Mouse (Mus musculus): ENCODE measurements at regions not wholly inside any gene's neighbourhood (a gene's known extent, or its start where the extent isn't known, plus 50 kb on each side); places are given as distances from the start of the nearest gene placed in this dataset.

DNA sequence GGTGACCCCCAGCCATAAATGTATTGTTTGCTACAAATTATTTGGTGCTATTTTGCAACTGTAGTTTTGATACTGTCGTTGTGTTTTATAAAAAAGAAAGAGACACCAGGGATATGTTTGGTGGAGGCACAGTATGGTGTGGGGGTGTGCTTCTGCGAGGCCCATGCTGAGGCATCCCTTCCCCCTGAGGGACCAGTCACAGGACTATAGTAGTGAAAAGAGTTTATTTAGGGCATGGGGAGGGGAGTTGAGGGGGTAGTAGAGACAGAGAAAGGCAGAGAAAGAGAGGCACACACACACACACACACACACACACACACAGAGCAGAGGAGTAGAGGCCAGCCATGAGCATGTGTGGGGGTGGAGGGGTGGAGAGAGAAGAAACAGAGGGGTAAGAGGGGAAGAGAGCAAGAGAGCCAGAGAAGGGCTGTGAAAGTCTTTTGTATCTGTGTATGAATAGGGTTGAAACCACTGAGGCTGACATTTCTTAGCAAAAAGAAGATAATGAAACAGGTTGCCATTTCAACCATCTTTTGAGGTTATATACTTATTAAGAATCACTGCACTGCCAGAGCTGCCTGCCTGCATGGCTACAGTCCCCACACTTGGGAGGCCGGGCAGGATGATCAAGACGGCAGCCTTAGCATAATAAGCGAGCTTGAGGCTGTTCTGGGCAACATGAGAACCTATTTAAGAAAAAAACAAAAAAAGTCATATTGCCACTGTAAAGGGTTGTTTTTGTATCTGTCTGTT lies 65.3 kb upstream of the Osbpl8 start:
- H3K36me3 ChIP-seq: no peaks in the 10 kb centered on the region
- H3K27ac ChIP-seq (ENCODE audit: poor library complexity, severe bottlenecking): no peak overlapping the region
- WGBS: 83% methylated on average over 5 of the region's 5 CpGs
- no peak for ATAC-seq (ENCODE audit: insufficient number of reproducible peaks, low FRiP score)
- no peaks in the 10 kb centered on the region for H3K9me3 ChIP-seq (replicated peaks)
- no peak overlapping the region for H3K4me2 ChIP-seq
- no peak overlapping the region for H3K4me3 ChIP-seq
- peaks cover 20% of the 10 kb centered on the region for H3K4me1 ChIP-seq (replicated peaks)
- H3K27me3 ChIP-seq (replicated peaks): no peaks in the 10 kb centered on the region
- 0 out of 2 replicates have a peak overlapping the region, but pooled peaks have one; percentile 50 for H3K9ac ChIP-seq

DNA sequence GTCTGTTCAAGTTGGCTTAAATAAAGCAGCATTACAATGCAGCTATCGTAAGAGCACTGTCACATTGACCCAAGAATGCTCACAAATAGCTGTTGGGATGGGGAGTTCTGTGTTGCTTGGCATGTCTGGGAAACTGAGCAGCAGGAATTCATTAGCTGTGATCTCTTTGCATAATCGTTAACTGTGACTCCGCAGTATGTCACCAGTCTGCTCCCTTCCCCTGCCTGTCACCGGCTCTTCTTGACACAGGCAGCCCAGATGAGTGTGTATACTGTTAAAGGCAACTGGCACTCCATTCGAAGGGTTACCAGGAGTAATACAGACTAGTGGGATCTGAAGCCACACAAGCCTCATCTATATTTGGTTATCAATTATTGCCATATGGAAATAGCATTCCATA lies 67.3 kb upstream of the Osbpl8 start:
- H3K4me2 ChIP-seq: no peak overlapping the region
- no peaks in the 10 kb centered on the region for H3K36me3 ChIP-seq
- no peaks in the 10 kb centered on the region for H3K27me3 ChIP-seq (replicated peaks)
- ATAC-seq (ENCODE audit: insufficient number of reproducible peaks, low FRiP score): no peak
- H3K9ac ChIP-seq: no peak overlapping the region
- peaks cover 23% of the 10 kb centered on the region for H3K4me1 ChIP-seq (replicated peaks)
- no peak overlapping the region for H3K4me3 ChIP-seq
- 58% methylated on average over 5 of the region's 5 CpGs for WGBS
- H3K27ac ChIP-seq (ENCODE audit: poor library complexity, severe bottlenecking): no peak overlapping the region
- H3K9me3 ChIP-seq (replicated peaks): no peaks in the 10 kb centered on the region

DNA sequence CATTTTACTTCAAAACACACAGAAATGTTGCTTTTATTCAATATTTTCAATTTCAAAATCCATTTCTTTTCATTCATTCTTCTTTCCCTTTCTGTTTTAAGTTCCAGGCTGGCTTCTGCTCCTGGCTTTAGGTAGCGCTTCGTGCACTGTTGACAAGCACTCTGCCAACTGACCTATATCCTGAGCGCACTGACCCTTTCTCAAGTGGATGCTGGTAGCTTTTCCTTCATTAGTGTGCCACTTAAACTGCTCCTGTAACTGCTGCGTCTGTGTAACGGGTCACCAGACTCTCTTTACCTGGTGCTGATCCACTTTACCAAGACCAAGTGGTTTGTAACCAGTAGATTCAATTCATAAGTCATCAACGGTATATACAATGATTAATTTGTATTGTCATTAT lies 67.7 kb upstream of the Osbpl8 start:
- WGBS: 72% methylated on average over 6 of the region's 6 CpGs

DNA sequence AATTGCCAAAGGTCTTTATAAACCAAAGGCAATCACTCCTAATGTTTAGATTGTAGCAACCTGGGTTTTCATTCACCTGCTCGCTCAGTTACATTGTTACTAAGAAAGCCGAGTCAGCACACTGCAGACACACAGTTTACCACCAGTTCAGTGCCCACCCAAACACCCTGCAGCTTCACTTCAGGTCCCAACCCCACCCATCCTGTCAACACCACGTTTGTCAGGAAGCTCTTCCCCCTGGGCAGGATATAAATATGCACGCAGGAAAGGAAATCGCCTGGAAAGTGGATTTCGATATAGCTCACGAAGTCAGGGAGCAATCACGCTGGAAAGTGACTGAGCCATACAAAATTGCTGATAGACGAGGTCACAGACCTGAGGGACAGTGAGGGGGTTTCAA lies 70.1 kb upstream of the Osbpl8 start:
- peak; percentile 61; the same call in 1 of the 2 replicates for ATAC-seq (ENCODE audit: insufficient number of reproducible peaks, low FRiP score)
- Histone ChIP-seq H3K27me3 (replicated peaks) (no peaks in the 10 kb centered on the region), H3K9me3 (replicated peaks) (no peaks in the 10 kb centered on the region), H3K4me1 (replicated peaks) (peaks cover 14% of the 10 kb centered on the region; the same call in 1 of the 2 replicates), H3K27ac (ENCODE audit: poor library complexity, severe bottlenecking) (no peak overlapping the region), H3K36me3 (no peaks in the 10 kb centered on the region), H3K4me2 (no peak overlapping the region), H3K9ac (no peak overlapping the region), H3K4me3 (no peak overlapping the region)
- WGBS: 37% methylated on average over 9 of the region's 9 CpGs

More for the DNA sequence above, 67.7 kb upstream of the Osbpl8 start:
- H3K4me3 ChIP-seq: no peak overlapping the region
- no peaks in the 10 kb centered on the region for H3K36me3 ChIP-seq
- no peak overlapping the region for H3K4me2 ChIP-seq
- no peak overlapping the region for H3K27ac ChIP-seq (ENCODE audit: poor library complexity, severe bottlenecking)
- H3K27me3 ChIP-seq (replicated peaks): no peaks in the 10 kb centered on the region
- H3K9me3 ChIP-seq (replicated peaks): no peaks in the 10 kb centered on the region
- no peak for ATAC-seq (ENCODE audit: insufficient number of reproducible peaks, low FRiP score)
- peaks cover 19% of the 10 kb centered on the region for H3K4me1 ChIP-seq (replicated peaks)
- no peak overlapping the region for H3K9ac ChIP-seq

DNA sequence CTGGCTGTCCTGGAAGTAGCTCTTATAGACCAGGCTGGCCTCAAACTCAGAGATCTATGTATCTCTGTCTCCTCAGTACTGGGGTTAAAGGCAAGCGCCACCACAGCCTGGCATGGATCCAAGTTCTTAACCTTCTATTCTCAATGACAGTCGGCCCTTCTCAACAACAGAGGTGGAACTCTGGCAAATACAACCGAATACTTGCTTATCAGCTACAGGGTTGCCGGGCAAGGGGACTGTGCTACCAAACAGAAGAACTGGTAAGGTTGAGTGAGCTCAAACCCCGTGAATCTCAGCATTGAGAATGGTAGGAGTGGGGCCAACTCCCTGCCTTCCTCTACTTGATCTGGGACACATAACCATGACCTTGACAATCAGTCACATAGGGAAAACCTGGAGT lies 75.2 kb upstream of the Osbpl8 start:
- Histone ChIP-seq H3K9ac (no peak overlapping the region), H3K36me3 (no peaks in the 10 kb centered on the region), H3K27me3 (replicated peaks) (no peaks in the 10 kb centered on the region), H3K9me3 (replicated peaks) (no peaks in the 10 kb centered on the region), H3K4me2 (no peak overlapping the region), H3K27ac (ENCODE audit: poor library complexity, severe bottlenecking) (no peak overlapping the region; the same call in 1 of the 2 replicates), H3K4me3 (no peak overlapping the region), H3K4me1 (replicated peaks) (peaks cover 7% of the 10 kb centered on the region; the same call in 1 of the 2 replicates)
- no peak for ATAC-seq (ENCODE audit: insufficient number of reproducible peaks, low FRiP score)
- whole genome bisulfite sequencing: 32% methylated on average over 5 of the region's 5 CpGs

DNA sequence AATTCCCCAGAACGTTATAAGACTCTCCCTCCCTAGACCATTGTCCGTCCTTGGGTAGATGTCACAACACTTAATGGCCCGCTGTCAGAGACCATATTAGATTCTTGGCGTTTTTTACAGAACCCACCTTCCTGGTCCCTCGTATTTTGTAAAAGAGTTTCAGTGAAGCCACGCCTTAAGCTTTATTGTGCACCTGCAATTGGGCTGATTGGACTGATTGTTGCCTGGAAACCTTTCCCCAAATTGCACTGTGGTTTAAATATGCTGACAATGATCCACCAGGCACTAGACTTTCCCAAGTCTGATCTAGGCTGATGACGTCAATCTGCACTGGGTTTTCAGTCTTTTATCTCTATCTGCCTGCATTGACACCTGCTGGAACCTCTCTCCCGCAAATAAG lies 75.6 kb upstream of the Zdhhc17 start:
- no peaks in the 10 kb centered on the region for H3K36me3 ChIP-seq
- H3K27ac ChIP-seq (ENCODE audit: poor library complexity, severe bottlenecking): no peak overlapping the region
- H3K4me2 ChIP-seq: no peak overlapping the region
- no peaks in the 10 kb centered on the region for H3K9me3 ChIP-seq (replicated peaks)
- no peaks in the 10 kb centered on the region; the same call in 1 of the 2 replicates for H3K4me1 ChIP-seq (replicated peaks)
- no peak overlapping the region for H3K9ac ChIP-seq
- no peak for ATAC-seq (ENCODE audit: insufficient number of reproducible peaks, low FRiP score)
- WGBS: 69% methylated on average over 8 of the region's 8 CpGs
- no peak overlapping the region for H3K4me3 ChIP-seq
- H3K27me3 ChIP-seq (replicated peaks): no peaks in the 10 kb centered on the region

DNA sequence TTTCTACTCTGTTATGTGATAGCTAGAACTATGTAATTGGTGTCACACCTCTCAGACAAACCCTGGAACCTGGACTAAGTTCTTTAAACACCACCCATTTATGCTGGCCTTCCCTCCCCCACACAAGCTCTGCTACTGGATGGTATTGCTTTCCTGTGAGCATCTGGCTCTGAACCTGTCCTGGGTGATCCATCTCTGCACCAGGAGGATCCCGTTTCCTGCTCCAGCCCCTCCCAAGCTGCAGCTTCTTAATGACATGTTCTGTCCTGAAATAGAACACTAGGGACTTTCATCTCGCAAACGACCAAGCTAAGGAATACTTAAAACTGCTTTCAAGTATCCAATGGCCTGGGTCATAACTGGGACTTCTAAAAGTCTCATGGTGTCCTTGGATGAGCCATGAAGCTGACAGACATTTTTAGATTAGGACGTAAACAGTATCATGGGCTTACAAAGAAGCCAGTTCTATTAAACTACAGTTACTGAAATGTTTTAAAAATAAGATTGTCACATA lies 74.4 kb upstream of the Zdhhc17 start:
- no peaks in the 10 kb centered on the region for H3K9me3 ChIP-seq (replicated peaks)
- H3K27me3 ChIP-seq (replicated peaks): no peaks in the 10 kb centered on the region
- H3K4me2 ChIP-seq: no peak overlapping the region
- H3K36me3 ChIP-seq: no peaks in the 10 kb centered on the region
- no peaks in the 10 kb centered on the region for H3K4me1 ChIP-seq (replicated peaks)
- no peak for ATAC-seq (ENCODE audit: insufficient number of reproducible peaks, low FRiP score)
- H3K27ac ChIP-seq (ENCODE audit: poor library complexity, severe bottlenecking): no peak overlapping the region
- H3K4me3 ChIP-seq: no peak overlapping the region
- no peak overlapping the region for H3K9ac ChIP-seq
- WGBS: 42% methylated on average over 4 of the region's 4 CpGs

DNA sequence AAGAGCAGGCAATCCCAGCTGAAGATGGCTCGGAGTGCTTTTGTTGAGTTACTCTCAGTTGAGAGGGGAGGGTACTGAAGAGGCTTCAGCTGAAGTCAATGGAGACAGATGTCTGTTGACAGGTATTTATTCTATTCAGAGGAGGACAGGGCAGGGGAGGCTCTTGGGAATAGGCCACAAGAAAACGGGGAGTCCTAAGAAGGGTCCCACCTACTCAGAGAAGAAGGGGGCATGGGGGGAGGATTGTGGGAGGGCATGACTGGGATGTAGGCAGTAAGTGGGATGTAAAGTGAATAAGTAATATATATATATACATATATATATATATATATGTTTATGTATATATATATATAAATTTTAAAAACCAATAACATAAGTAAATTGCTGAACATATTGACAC lies 73.9 kb upstream of the Zdhhc17 start:
- 54% methylated on average over 2 of the region's 2 CpGs for WGBS
- Histone ChIP-seq H3K9ac (no peak overlapping the region), H3K4me1 (replicated peaks) (no peaks in the 10 kb centered on the region), H3K27me3 (replicated peaks) (no peaks in the 10 kb centered on the region), H3K4me2 (no peak overlapping the region), H3K4me3 (no peak overlapping the region), H3K36me3 (no peaks in the 10 kb centered on the region), H3K27ac (ENCODE audit: poor library complexity, severe bottlenecking) (no peak overlapping the region), H3K9me3 (replicated peaks) (no peaks in the 10 kb centered on the region)
- no peak for ATAC-seq (ENCODE audit: insufficient number of reproducible peaks, low FRiP score)

DNA sequence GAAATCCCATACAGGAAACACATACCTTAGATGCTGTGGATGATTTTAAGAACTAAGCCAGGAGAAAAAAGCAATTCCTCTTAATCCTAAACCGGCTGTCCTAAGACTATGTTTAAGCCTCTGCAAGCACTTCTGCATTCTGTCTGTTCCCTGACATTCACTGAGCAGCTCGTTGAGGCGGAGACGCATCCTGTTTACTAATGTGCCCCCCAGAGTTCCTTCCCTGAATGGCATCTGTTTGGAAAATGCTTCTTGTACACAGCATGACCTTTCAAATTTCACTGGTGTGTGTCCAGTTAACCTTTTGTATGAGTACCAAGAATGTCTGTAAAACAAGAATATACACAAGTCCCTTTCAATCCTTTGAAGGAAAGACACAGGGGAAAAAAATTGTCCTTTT lies 73.4 kb upstream of the Zdhhc17 start:
- no peaks in the 10 kb centered on the region for H3K9me3 ChIP-seq (replicated peaks)

DNA sequence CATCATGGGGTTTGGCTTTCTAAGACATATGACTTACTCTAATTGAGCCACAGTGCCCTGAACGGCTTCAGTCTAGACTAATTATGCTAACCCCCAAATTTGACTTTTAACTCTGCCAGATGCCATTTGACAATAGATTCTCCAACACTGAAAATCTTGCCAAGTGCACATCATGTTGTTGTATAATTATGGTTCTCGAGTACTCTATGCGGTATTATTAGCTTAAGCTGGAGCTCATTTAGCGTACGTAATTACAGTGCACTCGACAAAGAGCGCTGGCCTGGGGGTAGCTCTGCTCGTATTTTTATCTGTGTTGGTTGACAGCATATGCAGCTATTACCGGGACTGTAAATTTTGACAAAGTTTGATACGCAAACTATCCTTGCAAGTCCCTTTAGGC lies 70.4 kb upstream of the Zdhhc17 start:
- WGBS: 82% methylated on average over 10 of the region's 10 CpGs
- H3K4me2 ChIP-seq: no peak overlapping the region
- no peaks in the 10 kb centered on the region for H3K27me3 ChIP-seq (replicated peaks)
- no peaks in the 10 kb centered on the region for H3K36me3 ChIP-seq
- H3K27ac ChIP-seq (ENCODE audit: poor library complexity, severe bottlenecking): no peak overlapping the region
- no peaks in the 10 kb centered on the region for H3K9me3 ChIP-seq (replicated peaks)
- no peaks in the 10 kb centered on the region for H3K4me1 ChIP-seq (replicated peaks)
- no peak overlapping the region for H3K4me3 ChIP-seq
- no peak overlapping the region for H3K9ac ChIP-seq
- ATAC-seq (ENCODE audit: insufficient number of reproducible peaks, low FRiP score): no peak

More for the DNA sequence above, 73.4 kb upstream of the Zdhhc17 start:
- H3K4me2 ChIP-seq: no peak overlapping the region
- H3K27me3 ChIP-seq (replicated peaks): no peaks in the 10 kb centered on the region
- H3K9ac ChIP-seq: no peak overlapping the region
- H3K4me1 ChIP-seq (replicated peaks): no peaks in the 10 kb centered on the region
- H3K4me3 ChIP-seq: no peak overlapping the region
- 31% methylated on average over 4 of the region's 4 CpGs for WGBS
- H3K36me3 ChIP-seq: no peaks in the 10 kb centered on the region
- no peak for ATAC-seq (ENCODE audit: insufficient number of reproducible peaks, low FRiP score)
- no peak overlapping the region for H3K27ac ChIP-seq (ENCODE audit: poor library complexity, severe bottlenecking)

DNA sequence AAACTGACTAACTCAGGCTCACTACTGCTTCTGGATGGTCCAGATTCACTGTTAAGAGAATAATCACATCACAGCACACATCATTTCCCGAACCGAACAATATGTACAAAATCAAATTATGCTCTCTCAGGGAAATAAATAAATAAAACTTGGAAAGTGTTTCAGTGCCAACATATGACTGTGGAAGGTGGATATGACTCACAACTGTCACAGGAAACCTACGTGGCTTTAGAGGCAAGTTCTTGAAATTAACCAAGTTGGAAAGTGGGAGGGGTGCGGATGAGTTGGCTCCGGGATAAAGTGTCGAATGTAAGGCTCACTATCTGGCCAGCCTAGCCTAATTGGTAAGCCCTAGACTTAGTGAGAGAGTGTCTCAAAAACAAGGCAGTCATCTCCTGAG lies 69.1 kb upstream of the Zdhhc17 start:
- no peak overlapping the region for H3K4me3 ChIP-seq
- ATAC-seq (ENCODE audit: insufficient number of reproducible peaks, low FRiP score): no peak
- 76% methylated on average over 6 of the region's 6 CpGs for WGBS

DNA sequence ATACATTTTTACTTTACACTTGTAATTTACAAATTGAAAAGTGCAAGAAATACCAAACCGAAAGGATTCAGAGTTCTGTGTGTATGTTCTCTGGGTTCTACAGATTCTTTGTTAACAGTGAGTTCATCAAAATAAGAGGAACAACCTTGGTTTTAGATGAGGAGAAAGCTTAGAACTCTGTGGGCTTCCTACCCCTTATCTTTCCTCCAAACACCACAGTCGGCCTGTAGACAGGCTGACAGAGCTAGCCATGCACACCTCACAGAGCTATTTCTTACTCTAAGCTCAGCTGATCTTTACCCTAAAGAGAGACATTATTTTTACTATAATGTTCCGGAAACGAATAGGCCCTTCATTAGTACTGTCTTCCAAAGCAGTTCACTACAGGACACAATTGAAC lies 67.7 kb upstream of the Zdhhc17 start:
- no peaks in the 10 kb centered on the region for H3K9me3 ChIP-seq (replicated peaks)
- WGBS: 74% methylated on average over 4 of the region's 4 CpGs

More for the DNA sequence above, 69.1 kb upstream of the Zdhhc17 start:
- H3K4me1 ChIP-seq (replicated peaks): peaks cover 4% of the 10 kb centered on the region; the same call in 1 of the 2 replicates
- no peaks in the 10 kb centered on the region for H3K9me3 ChIP-seq (replicated peaks)
- H3K36me3 ChIP-seq: no peaks in the 10 kb centered on the region
- H3K27ac ChIP-seq (ENCODE audit: poor library complexity, severe bottlenecking): no peak overlapping the region
- H3K27me3 ChIP-seq (replicated peaks): no peaks in the 10 kb centered on the region
- H3K9ac ChIP-seq: no peak overlapping the region
- no peak overlapping the region for H3K4me2 ChIP-seq

More for the DNA sequence above, 67.7 kb upstream of the Zdhhc17 start:
- no peak for ATAC-seq (ENCODE audit: insufficient number of reproducible peaks, low FRiP score)
- Histone ChIP-seq H3K36me3 (no peaks in the 10 kb centered on the region), H3K27ac (ENCODE audit: poor library complexity, severe bottlenecking) (no peak overlapping the region), H3K4me3 (no peak overlapping the region), H3K27me3 (replicated peaks) (no peaks in the 10 kb centered on the region), H3K4me1 (replicated peaks) (peaks cover 14% of the 10 kb centered on the region), H3K9ac (no peak overlapping the region), H3K4me2 (no peak overlapping the region)

All from heart, embryonic 12.5 days (tissue).